Mouse (Mus musculus): ENCODE data around the gene Syn2.

Syn2 gene

DNA sequence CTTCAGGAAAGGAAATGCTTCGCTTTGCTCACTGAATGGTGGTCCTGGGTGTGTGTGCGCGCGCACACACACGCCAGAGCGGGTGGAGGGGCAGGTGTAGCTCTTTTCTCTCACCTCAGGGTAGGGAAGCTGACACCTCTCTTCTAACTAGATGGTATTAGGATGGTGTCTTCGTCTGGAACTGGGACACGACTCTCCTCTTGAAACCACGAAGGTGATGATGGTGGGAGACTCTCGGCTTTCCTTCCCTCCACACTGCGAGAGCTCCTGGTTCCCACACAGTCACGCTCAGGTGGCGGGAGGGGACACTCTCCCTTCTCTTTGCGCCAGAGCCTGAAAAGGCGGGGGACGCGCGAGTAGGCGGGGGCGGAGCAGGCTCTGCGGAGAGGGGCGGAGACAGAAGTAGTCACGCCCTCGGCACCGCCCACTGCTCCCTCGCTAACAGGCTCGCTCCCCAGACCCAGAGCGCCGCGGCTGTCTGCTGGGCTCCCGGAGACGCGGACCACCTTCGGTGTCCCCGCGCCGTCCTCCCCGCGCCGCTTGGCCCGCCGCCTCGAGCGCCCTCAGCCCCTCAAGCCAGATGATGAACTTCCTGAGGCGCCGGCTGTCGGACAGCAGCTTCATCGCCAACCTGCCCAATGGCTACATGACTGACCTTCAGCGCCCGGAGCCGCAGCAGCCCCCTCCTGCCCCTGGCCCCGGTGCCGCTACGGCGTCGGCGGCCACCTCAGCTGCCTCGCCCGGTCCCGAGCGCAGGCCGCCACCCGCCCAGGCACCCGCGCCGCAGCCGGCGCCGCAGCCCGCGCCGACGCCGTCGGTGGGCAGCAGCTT, at the start of gene Syn2:
Gene Syn2 (plus strand): TSS at position 402 of the 831 bp plus-strand sequence.
- DNase-seq (ENCODE audit: low read depth, low spot score) = peak; percentile 91

DNA sequence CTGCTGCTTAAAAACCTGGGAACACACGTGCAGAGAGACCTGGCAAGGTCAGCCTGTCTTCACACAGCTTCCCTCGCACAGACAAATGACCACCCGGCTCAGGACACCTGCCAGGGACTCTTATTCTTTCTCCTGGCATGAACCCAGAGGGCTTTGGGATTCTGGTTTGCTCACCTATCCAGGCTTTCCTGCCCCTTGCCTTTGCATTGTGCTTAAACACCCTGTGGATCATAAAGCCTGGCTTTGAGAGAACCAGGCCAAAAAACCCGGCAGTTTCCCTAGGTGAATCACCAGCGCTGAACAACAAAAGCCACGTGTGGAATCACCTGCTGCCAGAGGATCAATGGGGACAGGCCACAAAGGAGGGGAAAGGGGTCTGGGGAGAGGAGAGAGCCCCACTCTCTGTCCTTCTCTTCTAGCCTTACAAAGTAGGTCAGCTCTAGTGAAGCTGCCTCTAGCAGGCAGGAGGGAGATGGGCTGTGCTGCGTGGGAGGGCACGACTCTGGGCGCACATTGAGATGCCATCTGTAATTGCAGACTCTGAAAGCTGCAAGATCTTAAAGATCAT, 49.3 kb upstream of the Syn2 start:
- DNase-seq (ENCODE audit: low read depth, low spot score) = peak; percentile 87

DNA sequence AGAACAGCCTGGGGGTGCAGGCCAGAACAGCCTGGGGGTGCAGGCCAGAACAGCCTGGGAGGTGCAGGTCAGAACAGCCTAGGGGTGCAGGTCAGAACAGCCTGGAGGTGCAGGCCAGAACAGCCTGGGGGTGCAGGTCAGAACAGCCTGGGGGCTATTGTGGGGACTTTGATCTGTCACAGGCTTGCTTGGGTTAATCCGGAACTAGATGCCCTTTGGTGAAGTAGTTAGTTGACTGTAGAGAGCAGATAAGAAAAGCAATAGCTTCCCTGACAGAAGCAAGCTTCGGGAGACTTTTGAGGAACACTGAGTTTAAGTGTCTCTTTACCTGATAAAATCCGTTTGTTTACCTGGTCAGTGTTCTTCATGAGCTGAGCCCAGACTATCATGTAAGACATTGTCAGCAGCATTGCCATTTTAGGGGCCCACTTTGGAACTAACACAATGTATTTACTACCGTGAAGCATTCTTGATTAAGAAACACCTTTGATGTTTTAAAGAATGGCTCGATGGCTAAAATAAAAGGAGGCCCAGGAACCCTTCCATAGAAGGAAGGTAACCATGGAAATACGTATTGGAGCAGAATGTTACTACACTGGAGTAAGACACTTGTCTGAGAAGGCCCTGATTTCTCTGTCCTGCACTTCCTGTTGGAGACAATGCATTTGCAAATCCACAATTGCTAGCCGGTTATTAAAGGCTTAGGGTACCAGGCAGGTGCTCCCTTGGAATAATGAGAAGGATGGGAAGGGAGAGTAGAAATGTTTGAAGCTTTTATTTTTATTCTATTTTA, 46.2 kb upstream of the Syn2 start:
- DNase-seq (ENCODE audit: low read depth, low spot score) = no peak

DNA sequence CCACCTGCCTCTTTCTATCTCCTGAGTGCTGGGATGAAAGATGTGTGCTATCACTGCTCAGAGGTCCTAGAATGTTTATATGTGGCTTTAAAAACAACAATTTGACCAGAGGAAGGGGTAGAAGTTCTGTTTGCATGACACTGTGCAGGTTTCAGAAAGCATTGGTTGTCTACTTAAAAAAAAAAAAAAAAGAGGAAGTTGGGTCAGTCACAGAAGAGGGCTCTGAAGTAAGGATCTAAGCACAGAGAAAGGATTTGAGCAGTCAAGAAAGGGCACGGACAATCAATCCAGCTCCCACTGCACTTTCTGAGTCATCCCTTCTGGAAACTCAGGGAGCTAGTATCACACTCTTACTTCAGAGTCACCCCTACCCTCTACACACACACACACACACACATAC, 43.0 kb upstream of the Syn2 start:
- DNase-seq (ENCODE audit: low read depth, low spot score) = no peak

DNA sequence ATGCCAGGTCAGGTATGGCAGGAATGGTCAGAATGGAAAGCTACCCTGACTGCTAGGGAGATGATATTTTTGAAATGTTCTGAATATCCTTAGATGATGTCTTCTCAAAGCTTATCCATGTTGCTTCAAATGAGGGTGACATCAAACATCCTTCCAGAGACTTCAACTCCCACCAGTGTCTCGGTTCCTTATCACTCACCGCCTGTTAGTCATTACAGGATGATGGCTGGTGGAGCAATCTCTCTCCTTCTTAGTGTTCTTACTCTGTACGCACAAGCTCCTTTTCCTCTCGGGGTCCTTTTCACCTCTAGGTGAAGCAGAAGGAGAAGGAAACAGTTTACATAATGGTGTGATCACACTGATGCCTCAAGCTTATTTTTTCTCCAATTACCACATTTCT, 32.2 kb upstream of the Syn2 start:
- DNase-seq (ENCODE audit: low read depth, low spot score) = no peak

DNA sequence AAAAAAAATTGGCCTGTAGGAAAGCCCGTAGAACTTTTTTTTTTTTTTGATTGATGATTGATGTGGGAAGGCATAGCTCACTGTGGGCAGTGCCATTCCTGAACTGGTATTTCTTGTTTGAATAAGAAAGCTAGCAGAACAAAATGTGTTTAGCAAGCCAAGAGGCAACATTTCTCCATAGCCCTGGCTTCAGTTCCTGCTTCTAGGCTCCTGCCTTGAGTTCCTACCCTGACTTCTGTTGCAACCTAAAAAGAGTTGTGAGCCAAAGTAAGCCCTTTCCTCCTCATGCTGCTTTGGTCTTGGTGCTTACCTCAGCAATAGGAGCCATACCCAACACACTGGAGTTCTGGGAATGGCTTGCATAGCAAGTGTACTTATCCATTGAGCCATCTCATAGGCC, 23.3 kb upstream of the Syn2 start:
- no peak for DNase-seq (ENCODE audit: low read depth, low spot score)

DNA sequence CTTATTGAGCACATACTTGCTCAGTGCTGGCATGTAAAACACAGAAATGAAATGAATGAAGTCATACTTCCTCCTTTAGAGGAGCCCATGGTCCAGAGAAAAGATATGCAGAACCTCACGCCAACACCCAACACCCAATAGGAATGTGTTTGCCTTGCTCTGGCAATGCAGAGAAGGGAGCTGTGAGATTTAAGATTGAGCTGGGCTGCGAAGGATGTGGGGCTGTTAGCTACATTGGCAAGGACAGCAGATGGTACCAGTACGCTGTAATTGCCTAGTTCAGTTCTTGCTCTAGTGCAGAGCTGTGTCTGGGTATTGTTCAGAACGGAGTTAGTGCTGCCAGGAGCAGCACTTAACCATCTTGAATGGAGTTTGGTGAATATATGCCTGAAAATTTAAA, 12.5 kb upstream of the Syn2 start:
- DNase-seq (ENCODE audit: low read depth, low spot score) = peak; percentile 89

DNA sequence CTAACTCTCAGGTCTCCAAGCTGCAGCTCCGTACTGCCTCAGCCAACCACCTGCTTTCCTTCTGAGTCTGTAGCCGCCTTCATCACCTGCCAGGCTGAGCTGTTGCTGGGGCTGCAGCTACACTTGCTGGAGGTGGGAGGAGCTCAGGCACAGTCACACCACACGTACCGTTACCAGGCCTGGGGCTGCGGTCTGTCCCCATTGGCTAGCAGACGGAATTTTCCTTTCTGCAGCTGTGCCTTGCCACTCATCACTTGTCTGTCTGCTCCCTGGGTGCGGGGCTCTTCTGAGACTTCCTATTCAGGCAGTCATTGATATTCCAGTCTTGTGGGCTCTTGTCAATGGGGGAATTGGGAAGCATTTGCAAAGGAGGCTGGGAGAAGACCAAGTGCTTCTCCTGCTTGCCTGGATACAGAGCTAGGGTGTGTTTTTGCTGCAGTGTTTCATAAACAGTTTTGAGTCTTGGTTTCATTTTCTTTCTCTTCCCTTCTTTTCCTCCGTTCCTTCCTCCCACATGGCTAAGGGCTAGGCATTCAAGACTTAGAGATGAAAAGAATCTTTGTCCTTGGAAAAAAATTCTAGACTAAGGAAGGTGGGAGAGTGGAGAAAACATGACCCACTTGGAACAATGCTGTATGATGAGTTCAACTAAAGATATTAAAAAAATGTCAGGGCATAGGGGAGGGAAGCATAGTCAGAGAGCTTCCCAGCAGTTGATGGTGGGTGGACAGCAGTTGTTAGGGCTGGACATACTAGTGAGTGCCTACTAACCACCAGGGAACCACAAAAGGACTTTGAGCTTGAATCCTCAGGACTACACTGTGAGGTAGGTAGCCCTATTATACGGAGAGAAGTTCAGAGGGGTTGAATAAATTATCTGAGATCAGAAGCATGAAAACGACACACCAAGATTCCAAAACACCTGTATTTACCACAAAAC, 11.2 kb upstream of the Syn2 start:
- peak; percentile 84 for DNase-seq (ENCODE audit: low read depth, low spot score)

DNA sequence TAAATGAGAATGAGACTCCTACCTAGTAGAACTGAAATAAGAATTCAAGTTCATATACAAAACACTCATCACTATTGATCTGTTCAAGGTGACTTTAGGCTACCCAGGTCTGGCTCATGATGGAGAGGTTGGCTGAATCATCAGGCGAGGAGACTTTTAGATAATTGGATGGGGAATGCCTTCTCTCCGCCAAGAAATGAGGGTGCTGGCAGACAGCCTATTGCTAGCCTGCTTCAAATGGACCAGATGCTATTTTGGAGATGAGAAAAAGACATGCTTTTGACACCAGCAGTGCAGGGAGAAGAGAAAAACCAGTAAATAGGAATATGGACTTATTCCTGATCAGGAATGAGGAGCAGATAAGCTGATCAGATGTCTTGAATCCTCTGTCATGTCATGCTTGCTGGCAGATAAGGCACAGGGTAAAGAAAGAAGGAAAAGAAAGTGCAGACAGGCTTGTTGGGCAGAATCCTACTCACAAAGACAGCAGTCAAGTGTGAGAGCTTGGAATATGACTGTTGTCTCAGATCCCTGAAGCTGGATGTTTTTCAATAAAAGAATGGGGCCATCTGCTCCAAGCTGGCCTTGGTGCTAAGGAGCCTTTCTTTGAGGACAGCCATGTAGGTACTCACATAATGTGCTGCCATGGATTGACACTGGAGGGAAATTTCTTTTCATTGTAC, 9.9 kb upstream of the Syn2 start:
- DNase-seq (ENCODE audit: low read depth, low spot score) = no peak

DNA sequence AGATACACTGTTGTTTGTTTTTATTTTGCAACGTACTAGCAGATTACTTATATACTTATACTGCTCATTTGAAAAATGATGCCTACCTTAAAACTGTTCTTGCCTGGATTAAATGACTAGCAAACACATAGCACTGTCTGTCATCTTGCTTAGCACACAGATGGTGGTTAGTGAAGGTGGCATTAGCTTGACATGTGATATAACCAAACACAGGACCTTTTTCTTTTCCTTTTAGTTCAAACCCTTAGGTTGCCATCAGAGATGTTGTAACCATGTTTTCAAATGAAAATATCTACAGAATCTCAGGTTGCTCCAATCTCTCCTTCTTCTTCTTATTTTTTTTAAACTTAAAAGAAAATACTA, 9.4 kb upstream of the Syn2 start:
- no peak for DNase-seq (ENCODE audit: low read depth, low spot score)

DNA sequence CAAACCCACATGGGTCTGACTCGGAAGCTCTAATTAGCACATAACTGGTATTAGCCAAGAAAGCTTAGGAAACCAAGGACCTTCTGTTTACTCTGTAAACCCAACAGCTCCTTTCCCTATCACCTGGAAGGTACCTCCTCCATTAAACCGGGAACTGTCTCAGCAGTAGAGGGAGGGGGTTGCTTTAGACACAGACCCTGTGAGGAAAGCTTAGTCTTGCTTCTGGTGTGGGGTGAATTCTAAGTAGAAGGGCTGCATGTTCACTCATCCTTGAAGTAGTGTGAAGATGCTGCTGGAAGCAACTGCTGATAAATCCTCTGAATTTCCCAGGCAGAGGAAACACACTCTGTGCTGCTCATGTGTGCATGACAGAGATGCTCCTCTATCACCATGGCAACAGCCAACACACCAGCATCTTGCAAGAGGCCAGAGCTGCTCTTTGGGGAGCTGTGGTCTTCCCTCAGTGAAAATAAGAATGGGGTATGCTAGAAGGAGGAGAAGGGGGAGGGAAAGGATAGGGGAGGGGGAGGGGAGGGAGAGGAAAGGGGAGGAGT, 8.4 kb upstream of the Syn2 start:
- peak; percentile 85 for DNase-seq (ENCODE audit: low read depth, low spot score)

DNA sequence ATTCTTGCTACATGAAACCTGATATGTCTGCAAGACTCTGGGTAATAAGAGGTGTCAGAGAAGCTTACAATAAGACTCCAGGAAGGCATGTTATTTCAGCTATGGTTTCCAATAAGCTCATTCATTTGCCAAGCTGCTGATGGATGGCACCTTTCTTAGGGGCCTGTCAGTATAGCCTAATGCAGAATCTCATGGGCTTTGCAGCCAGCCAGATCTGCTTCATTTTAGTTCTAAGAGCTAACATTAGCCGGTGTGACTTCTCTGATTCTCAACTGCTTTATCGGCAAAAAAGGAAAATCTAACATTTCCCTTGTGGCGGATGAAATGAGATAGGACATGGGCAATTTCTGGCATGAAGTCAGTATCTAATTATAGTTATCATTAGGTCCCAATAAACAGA, 7.9 kb upstream of the Syn2 start:
- no peak for DNase-seq (ENCODE audit: low read depth, low spot score)

DNA sequence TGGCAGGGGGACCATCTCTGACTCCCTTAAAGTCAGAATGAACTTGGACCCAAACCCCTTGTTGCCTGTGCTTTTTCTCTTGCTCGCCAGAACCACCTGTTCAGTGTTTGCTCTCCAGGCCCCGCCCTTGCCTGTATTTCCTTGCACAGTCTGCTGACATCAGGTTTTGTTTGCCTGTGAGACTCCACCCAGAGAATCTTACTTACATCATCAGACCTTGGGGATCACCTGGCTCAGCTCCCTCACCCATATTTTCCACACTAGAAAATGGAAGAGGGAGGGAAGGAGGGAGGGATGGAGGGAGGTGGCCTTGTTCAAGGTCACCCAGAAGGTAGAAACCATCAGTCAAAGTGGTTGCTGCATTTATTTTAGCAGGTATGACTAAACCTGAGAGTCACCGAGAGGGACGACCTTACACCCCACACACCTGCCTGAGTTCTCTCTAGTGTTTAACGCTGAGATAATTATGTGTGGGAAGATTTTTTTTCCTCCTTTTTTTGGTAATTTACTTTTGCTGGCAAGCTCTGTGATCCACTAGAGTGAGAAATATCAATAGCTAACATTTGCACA, 7.4 kb upstream of the Syn2 start:
- no peak for DNase-seq (ENCODE audit: low read depth, low spot score)

DNA sequence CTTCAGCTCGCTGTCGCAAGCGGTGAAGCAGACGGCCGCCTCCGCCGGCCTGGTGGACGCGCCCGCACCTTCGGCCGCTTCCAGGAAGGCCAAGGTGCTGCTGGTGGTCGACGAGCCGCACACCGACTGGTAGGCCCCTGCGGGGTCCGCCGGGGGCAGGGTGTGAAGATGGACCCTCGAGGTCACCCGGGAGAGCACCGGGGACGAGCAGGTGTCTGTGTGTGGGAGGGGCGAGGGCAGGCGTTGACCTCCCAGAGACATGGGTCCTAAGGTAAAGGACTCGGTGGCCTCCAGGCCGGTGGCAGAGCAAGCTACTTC, 589 bp downstream of the Syn2 start:
- DNase-seq (ENCODE audit: low read depth, low spot score) = no peak

DNA sequence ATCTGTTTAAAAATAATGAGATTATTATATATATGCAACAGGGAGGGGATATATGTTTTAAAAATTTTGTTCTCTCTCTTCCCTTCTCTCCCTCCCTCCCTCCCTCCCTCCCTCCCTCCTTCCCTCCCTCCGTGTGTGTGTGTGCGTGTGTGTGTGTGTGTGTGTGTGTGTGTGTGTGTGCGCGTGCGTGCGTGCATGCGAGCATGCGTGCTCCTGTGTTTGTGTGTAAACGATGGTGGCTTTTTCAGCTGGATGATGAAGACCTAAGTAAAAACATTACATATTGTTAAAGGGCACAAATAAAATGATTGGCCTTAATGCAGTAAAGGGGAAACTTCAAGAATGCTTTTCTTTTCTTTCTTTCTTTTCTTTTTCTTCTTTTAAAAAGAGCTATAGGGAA, 1.5 kb downstream of the Syn2 start:
- DNase-seq (ENCODE audit: low read depth, low spot score) = no peak

DNA sequence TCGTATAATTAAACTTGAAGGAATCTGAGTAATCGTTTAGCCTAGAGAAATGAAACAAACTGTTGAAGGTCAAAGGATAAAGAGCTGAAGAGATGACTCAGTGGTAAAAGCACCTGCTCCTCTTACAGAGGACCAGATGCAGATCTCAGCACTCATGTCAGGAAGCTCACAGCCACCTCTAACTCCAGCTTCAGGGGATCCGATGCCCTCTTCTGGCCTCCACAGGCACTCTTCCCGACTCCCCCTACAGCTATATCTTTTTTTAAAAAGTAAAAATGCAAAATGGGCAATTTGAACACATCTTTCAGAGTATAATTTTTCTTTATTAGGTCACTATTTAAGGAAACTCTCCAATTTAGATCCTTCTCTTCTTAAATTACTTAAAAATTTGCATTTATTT, 6.7 kb downstream of the Syn2 start:
- DNase-seq (ENCODE audit: low read depth, low spot score) = no peak

DNA sequence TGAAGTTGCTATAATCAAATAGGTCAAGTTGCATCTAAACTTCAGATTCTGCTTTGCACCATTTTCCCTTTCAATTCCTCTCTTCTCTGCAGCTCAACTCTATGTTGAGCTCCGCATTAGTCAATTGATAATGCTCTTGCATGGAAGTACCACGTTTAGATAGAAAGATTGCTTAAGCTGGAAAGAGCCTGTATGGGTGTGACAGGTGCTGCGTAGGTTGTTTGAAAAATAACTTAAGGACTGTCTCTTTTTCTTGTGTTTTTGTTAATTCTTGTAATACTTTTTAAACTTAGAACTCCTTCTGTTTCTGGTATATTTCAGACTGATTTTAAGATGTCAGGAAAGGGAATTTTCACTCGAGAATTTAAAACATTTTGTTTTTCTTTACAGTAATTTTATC, 26.5 kb downstream of the Syn2 start:
- peak; percentile 68 for DNase-seq (ENCODE audit: low read depth, low spot score)

DNA sequence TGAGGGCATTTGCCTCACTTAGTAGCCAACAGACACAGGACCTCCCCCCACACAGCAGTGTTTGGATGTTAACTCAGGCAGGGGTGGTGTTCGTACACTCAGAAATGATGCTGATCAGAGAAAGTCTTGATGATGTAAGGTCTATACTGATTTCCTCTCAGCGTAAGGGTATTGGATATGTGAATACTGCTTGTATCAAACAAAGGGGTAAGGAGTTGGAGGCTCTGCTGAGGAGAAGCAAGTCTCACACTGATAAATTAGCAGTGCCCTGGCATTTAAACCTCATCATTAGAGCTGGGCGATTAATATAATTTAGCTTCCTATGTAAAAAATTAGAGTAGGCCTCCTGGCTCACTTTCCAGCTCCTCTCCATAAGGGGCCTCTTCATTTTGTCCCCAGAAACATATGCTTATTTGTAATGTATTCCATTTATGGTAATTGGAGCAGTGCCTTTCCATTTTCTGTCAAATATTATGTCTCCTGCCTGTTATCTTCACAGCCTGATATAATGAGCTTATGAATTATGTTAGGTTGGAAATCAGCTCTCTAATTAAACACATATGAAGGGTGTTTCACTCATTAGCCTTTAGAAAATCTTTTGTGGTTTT, 31.3 kb downstream of the Syn2 start:
- DNase-seq (ENCODE audit: low read depth, low spot score) = no peak

DNA sequence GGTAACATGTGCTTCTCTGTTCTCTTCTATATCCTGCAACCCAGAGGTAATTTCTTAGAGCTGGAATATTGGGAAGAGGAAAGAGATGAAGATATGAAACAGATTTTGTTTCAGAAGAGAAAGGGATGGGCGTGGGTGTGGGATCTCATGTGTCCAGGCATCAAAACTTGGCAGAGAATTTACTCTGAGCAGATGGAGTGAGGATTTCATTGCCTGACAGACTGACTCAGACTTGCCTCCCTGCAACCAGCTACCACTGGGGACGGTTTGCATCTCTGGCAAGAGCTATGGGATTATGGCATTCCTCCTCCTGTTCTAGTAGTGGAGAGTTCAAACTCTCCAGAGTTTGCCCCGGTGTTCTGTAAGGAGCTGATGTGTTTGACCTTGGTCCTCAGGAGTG, 34.2 kb downstream of the Syn2 start:
- DNase-seq (ENCODE audit: low read depth, low spot score) = peak; percentile 94

DNA sequence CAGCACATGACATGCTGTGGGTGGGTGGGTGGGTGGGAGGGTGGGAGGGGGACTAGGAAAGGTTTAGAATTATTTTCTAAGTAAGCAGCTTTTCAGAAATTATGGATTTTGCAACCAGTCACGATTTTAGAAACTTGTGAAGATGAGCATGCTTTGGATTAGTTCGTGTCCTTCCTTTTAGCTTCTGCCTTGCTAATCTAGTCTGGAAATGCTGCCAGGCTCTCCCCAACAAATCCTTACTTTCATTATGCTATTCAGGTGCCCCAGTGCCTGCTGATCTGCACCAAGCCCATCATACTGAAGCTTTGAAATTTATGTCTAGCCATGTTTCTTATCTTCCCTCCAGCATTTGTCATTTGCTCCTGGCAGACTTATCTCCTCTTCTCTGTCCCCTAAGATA, 34.8 kb downstream of the Syn2 start:
- DNase-seq (ENCODE audit: low read depth, low spot score) = no peak
